Mouse (Mus musculus) bone marrow, adult 2 months (tissue): ENCODE results near the gene Donson.

ENCODE experiments used
- CTCF ChIP-seq: fragments of 200-500 bp; IDR thresholded peaks from 2 replicates; pipeline ENCODE4 v1.5.1; 2011; ENCODE audit warnings: low read length, control low read depth; ENCODE audit not compliant: control insufficient read depth, insufficient read depth
- POLR2A ChIP-seq: fragments of 200-500 bp; IDR thresholded peaks from 2 replicates; pipeline ENCODE4 v1.6.1; 2011; ENCODE audit warnings: low read depth, mild to moderate bottlenecking, control low read depth, low read length, borderline replicate concordance; ENCODE audit not compliant: control insufficient read depth

- TF ChIP-seq CTCF (no peak), POLR2A (no peak)
Measured at GRCm38 (mm10) chr16:91633641-91634040, 54.9 kb downstream of the Donson start.
